Mouse (Mus musculus) stomach, embryonic 14.5 days (tissue): ENCODE measurements around the gene Gm12216. TPM values are rescaled to one million over a fixed set of nuclear protein-coding genes. Genes with fewer than 3 reads are reported as not detected.

ENCODE experiments used
- ATAC-seq: fragments of 200-750 bp; cut with Nextera tagmentation; 2 replicates; pipeline ENCODE4 v1.8.0; 2017; ENCODE audit warnings: low read depth, moderate TSS enrichment; ENCODE audit not compliant: insufficient number of reproducible peaks, insufficient read depth, low FRiP score
- H3K27ac ChIP-seq: fragments of 300-500 bp; sonication (generic); 2 replicates; pipeline ENCODE4 v1.5.1; 2014; ENCODE audit warnings: mild to moderate bottlenecking, low read length, moderate library complexity, mixed read lengths
- H3K27me3 ChIP-seq: fragments of 300-500 bp; sonication (generic); 2 replicates; pipeline ENCODE4 v1.6.1; 2014; ENCODE audit warnings: low read length, control low read depth, mixed read lengths; ENCODE audit not compliant: control insufficient read depth, insufficient read depth
- H3K36me3 ChIP-seq: fragments of 300-500 bp; sonication (generic); 2 replicates; pipeline ENCODE4 v1.6.1; 2014; ENCODE audit warnings: mild to moderate bottlenecking, control low read depth, low read length, moderate library complexity, mixed read lengths; ENCODE audit not compliant: control insufficient read depth, insufficient read depth
- H3K4me1 ChIP-seq: fragments of 300-500 bp; sonication (generic); 2 replicates; pipeline ENCODE4 v1.6.1; 2014; ENCODE audit warnings: low read length, control low read depth, mixed read lengths; ENCODE audit not compliant: control insufficient read depth, insufficient read depth
- H3K4me2 ChIP-seq: fragments of 300-500 bp; sonication (generic); replicated peaks from 2 replicates; pipeline ENCODE4 v1.6.1; 2014; ENCODE audit warnings: low read depth, low read length, control low read depth
- H3K4me3 ChIP-seq: fragments of 300-500 bp; sonication (generic); 2 replicates; pipeline ENCODE4 v1.5.1; 2014; ENCODE audit warnings: low read depth, low read length, control low read depth
- H3K9ac ChIP-seq: fragments of 300-500 bp; sonication (generic); replicated peaks from 2 replicates; pipeline ENCODE4 v1.6.1; 2014; ENCODE audit warnings: low read depth, mild to moderate bottlenecking, control low read depth, low read length, moderate library complexity, mixed read lengths
- H3K9me3 ChIP-seq: fragments of 300-500 bp; sonication (generic); 2 replicates; pipeline ENCODE4 v1.6.1; 2016; ENCODE audit warnings: low read depth, low read length, control low read depth; ENCODE audit not compliant: control insufficient read depth
- WGBS: fragments of 180-500 bp; shearing (Covaris S2); extraction: QIAGEN DNeasy Blood & Tissue Kit; methylation state at CpG from one replicate; pipeline ENCODE4 v1.1.7; 2014; 5-methylcytosine and 5-hydroxymethylcytosine counted together
- polyA plus RNA-seq: library from polyadenylated mRNA; unstranded; fragments of >200 nt; fragmentation: Nextera tagmentation; extraction: Ambion mirVana; gene quantifications from 2 replicates; pipeline ENCODE4 v1.2.1, GENCODE M21; 2014

The Gm12216 gene
- polyA plus RNA-seq, 1 experiment from 2014 or later, result 4.3 TPM

GRCm38 (mm10) chr11:53779808-53780207 is 79.2 kb downstream of the Gm12216 start:
- H3K9me3 ChIP-seq, result no peaks in the 10 kb centered on the region
- no peak for ATAC-seq
- peaks cover 25% of the 10 kb centered on the region for H3K36me3 ChIP-seq
- no peak overlapping the region for H3K9ac ChIP-seq
- 66% methylated on average over 2 of the region's 2 CpGs for WGBS
- no peak overlapping the region for H3K4me3 ChIP-seq
- no peak overlapping the region for H3K27ac ChIP-seq
- H3K27me3 ChIP-seq, result no peaks in the 10 kb centered on the region
- no peaks in the 10 kb centered on the region for H3K4me1 ChIP-seq
- no peak overlapping the region for H3K4me2 ChIP-seq

- 79% methylated on average over 5 of the region's 5 CpGs for WGBS
- Histone ChIP-seq H3K4me1 (no peaks in the 10 kb centered on the region), H3K4me3 (no peak overlapping the region), H3K4me2 (no peak overlapping the region), H3K36me3 (peaks cover 38% of the 10 kb centered on the region), H3K9me3 (no peaks in the 10 kb centered on the region), H3K27me3 (no peaks in the 10 kb centered on the region), H3K27ac (no peak overlapping the region), H3K9ac (no peak overlapping the region)
- ATAC-seq, result no peak
Observed at GRCm38 (mm10) chr11:53778455-53778854, 80.6 kb downstream of the Gm12216 start.

GRCm38 (mm10) chr11:53777736-53778135 is 81.3 kb downstream of the Gm12216 start:
- H3K9ac ChIP-seq, result no peak overlapping the region
- no peak overlapping the region for H3K4me2 ChIP-seq
- H3K27ac ChIP-seq, result no peak overlapping the region

GRCm38 (mm10) chr11:53774659-53775255 is 84.3 kb downstream of the Gm12216 start:
- Histone ChIP-seq H3K4me3 (no peak overlapping the region), H3K9me3 (no peaks in the 10 kb centered on the region), H3K27me3 (no peaks in the 10 kb centered on the region), H3K4me2 (no peak overlapping the region), H3K27ac (no peak overlapping the region), H3K4me1 (0 out of 2 replicates have a peak, but pooled peaks cover 4% of the 10 kb centered on the region), H3K9ac (no peak overlapping the region), H3K36me3 (peaks cover 42% of the 10 kb centered on the region)
- WGBS, result 85% methylated on average over 13 of the region's 13 CpGs
- no peak for ATAC-seq

More at GRCm38 (mm10) chr11:53777736-53778135, 81.3 kb downstream of the Gm12216 start:
- WGBS, result 69% methylated on average over 5 of the region's 5 CpGs
- H3K9me3 ChIP-seq, result no peaks in the 10 kb centered on the region
- no peaks in the 10 kb centered on the region for H3K27me3 ChIP-seq
- H3K36me3 ChIP-seq, result peaks cover 42% of the 10 kb centered on the region
- ATAC-seq, result no peak
- H3K4me3 ChIP-seq, result no peak overlapping the region
- H3K4me1 ChIP-seq, result no peaks in the 10 kb centered on the region

GRCm38 (mm10) chr11:53773641-53774360 is 85.3 kb downstream of the Gm12216 start:
- H3K27ac ChIP-seq, result no peak overlapping the region
- H3K27me3 ChIP-seq, result no peaks in the 10 kb centered on the region
- WGBS, result 91% methylated on average over 16 of the region's 16 CpGs
- no peak for ATAC-seq
- H3K4me2 ChIP-seq, result no peak overlapping the region
- H3K9me3 ChIP-seq, result no peaks in the 10 kb centered on the region
- 0 out of 2 replicates have a peak, but pooled peaks cover 4% of the 10 kb centered on the region for H3K4me1 ChIP-seq
- no peak overlapping the region for H3K4me3 ChIP-seq
- peaks cover 42% of the 10 kb centered on the region for H3K36me3 ChIP-seq
- no peak overlapping the region for H3K9ac ChIP-seq

GRCm38 (mm10) chr11:53773087-53773486 is 86.0 kb downstream of the Gm12216 start, which contains the start of gene Gm17334:
Gene Gm17334 (minus strand): TSS chr11:53773187.
- no peak within 1 kb of the TSS for H3K27ac ChIP-seq
- no peaks in the 10 kb centered on the region for H3K27me3 ChIP-seq
- no peaks in the 10 kb centered on the region for H3K9me3 ChIP-seq
- 0 out of 2 replicates have a peak, but pooled peaks cover 4% of the 10 kb centered on the region for H3K4me1 ChIP-seq
- H3K9ac ChIP-seq, result no peak within 1 kb of the TSS
- H3K4me3 ChIP-seq, result no peak within 1 kb of the TSS
- H3K36me3 ChIP-seq, result peaks cover 38% of the 10 kb centered on the region
- H3K4me2 ChIP-seq, result no peak within 1 kb of the TSS
- WGBS, result 89% methylated on average over 5 of the region's 5 CpGs
- ATAC-seq, result no peak

- no peak overlapping the region for H3K4me2 ChIP-seq
- H3K27me3 ChIP-seq, result no peaks in the 10 kb centered on the region
- H3K4me3 ChIP-seq, result no peak overlapping the region
- H3K36me3 ChIP-seq, result peaks cover 34% of the 10 kb centered on the region
- no peak for ATAC-seq
- 83% methylated on average over 9 of the region's 9 CpGs for WGBS
- no peak overlapping the region for H3K9ac ChIP-seq
- 0 out of 2 replicates have a peak, but pooled peaks cover 4% of the 10 kb centered on the region for H3K4me1 ChIP-seq
- no peak overlapping the region for H3K27ac ChIP-seq
- no peaks in the 10 kb centered on the region for H3K9me3 ChIP-seq
Observed at GRCm38 (mm10) chr11:53772536-53772935, 86.5 kb downstream of the Gm12216 start.

- H3K27ac ChIP-seq, result no peak overlapping the region
- peaks cover 28% of the 10 kb centered on the region for H3K36me3 ChIP-seq
- no peak for ATAC-seq
- H3K4me3 ChIP-seq, result peak overlapping the region; percentile 86
- 0 out of 2 replicates have a peak, but pooled peaks cover 4% of the 10 kb centered on the region for H3K4me1 ChIP-seq
- no peak overlapping the region for H3K9ac ChIP-seq
- H3K9me3 ChIP-seq, result no peaks in the 10 kb centered on the region
- WGBS, result 81% methylated on average over 11 of the region's 11 CpGs
- H3K4me2 ChIP-seq, result peak overlapping the region; percentile 76
- H3K27me3 ChIP-seq, result no peaks in the 10 kb centered on the region
Observed at GRCm38 (mm10) chr11:53771001-53771744, 87.9 kb downstream of the Gm12216 start.
